Mouse (Mus musculus) megakaryocyte, embryonic 14.5 days (primary cell): ENCODE data around the gene Olfr763.
"Not testable (repeated sequence)": the region's sequence is repeated elsewhere in the genome, so short reads cannot be mapped to it uniquely, and the experiment has no call there.

Experiments
- FLI1 ChIP-seq: IDR thresholded peaks from 2 replicates; pipeline ENCODE4 v1.6.1; 2012; ENCODE audit warnings: low read length, inconsistent platforms, mixed read lengths
- GATA1 ChIP-seq: IDR thresholded peaks from 3 replicates; pipeline ENCODE4 v1.6.1; 2012; ENCODE audit warnings: mixed read lengths, low read length, inconsistent platforms, borderline replicate concordance

- not testable (repeated sequence) for TF ChIP-seq GATA1, FLI1
Observed at GRCm38 (mm10) chr10:129049898-129050297, 39.3 kb downstream of the Olfr763 start, which contains the start of gene Olfr765.
